Comparison of ENCODE assay signal across 21 mouse cellular contexts in genomic region chr17:14505415-14505814, GRCm38 (mm10).
A peak's percentile ranks its signal among the peaks of the same experiment; 100 is the strongest.
DNase-seq lines count a peak whose midpoint lies in the region; ATAC-seq and TF ChIP-seq lines count a peak whose summit lies in the region.
"Had no signal": no experiment of that assay in that cellular context is flagged by ENCODE, and none has a peak within 500 bp of the region (broad histone marks: within the 10 kb centered on the region; RNA-seq: fewer than 3 reads in every experiment).

No protein-coding gene starts in this region.

- TF ChIP-seq CTCF in lung, adult 2 months (IDR thresholded peaks at IDR 0.05; ENCODE audit: insufficient read depth, low read length): no peak
- TF ChIP-seq CTCF in left cerebral cortex, adult 2 months (IDR thresholded peaks at IDR 0.05): no peak

- no peak overlapping the region for H3K9ac ChIP-seq in heart, embryonic 12.5 days
- H3K9ac ChIP-seq: limb, embryonic 12.5 days; liver, embryonic 14.5 days had no signal

- H3K9me3 ChIP-seq in heart, embryonic 12.5 days (replicated peaks): no peaks in the 10 kb centered on the region
- H3K9me3 ChIP-seq: limb, embryonic 12.5 days had no signal

- H3K4me2 ChIP-seq in heart, embryonic 12.5 days: no peak overlapping the region
- no peak overlapping the region for H3K4me2 ChIP-seq in myocyte (ENCODE audit: low read depth)
- H3K4me2 ChIP-seq: limb, embryonic 12.5 days; midbrain, embryonic 11.5 days had no signal

- H3K27ac ChIP-seq in heart, embryonic 12.5 days (ENCODE audit: poor library complexity, severe bottlenecking): no peak overlapping the region
- H3K27ac ChIP-seq in left cerebral cortex, adult 2 months: no peak overlapping the region
- H3K27ac ChIP-seq: hindbrain, postnatal 0 days; limb, embryonic 12.5 days; liver, embryonic 14.5 days; macrophage had no signal

- no peaks in the 10 kb centered on the region for H3K36me3 ChIP-seq in heart, embryonic 12.5 days
- no peaks in the 10 kb centered on the region for H3K36me3 ChIP-seq in myocyte (ENCODE audit: control insufficient read depth, insufficient read depth)
- H3K36me3 ChIP-seq: limb, embryonic 12.5 days had no signal

- intact Hi-C loops in left cerebral cortex, adult 2 months (cut with DNase I): loop anchor here (5.0 kb wide), 1 partner anchor 133 kb away; no protein-coding TSS in a partner anchor

- H3K4me3 ChIP-seq in heart, embryonic 12.5 days: no peak overlapping the region
- no peak overlapping the region for H3K4me3 ChIP-seq in lung, adult 2 months (replicated peaks; ENCODE audit: extremely low read depth, low read depth, low read length)
- no peak overlapping the region for H3K4me3 ChIP-seq in myocyte
- no peak overlapping the region for H3K4me3 ChIP-seq in left cerebral cortex, adult 2 months
- H3K4me3 ChIP-seq: erythroblast, embryonic 14.5 days; limb, embryonic 12.5 days had no signal

- TF ChIP-seq POLR2A in lung, adult 2 months (IDR thresholded peaks at IDR 0.05; ENCODE audit: borderline replicate concordance, extremely low read depth, low read depth, low read length): no peak
- no peak for TF ChIP-seq POLR2A in myocyte (IDR thresholded peaks at IDR 0.05; ENCODE audit: insufficient read length, low read depth)

- 52% methylated on average over 4 of the region's 4 CpGs for WGBS in heart, embryonic 12.5 days
- WGBS in lung, adult 2 months: 68% methylated on average over 4 of the region's 4 CpGs

- H3K4me1 ChIP-seq in heart, embryonic 12.5 days (replicated peaks): no peaks in the 10 kb centered on the region
- H3K4me1 ChIP-seq in lung, adult 2 months (ENCODE audit: control insufficient read depth, insufficient read depth, low read length): no peaks in the 10 kb centered on the region

- no peak overlapping the region for H3ac ChIP-seq in myocyte (ENCODE audit: control insufficient read depth, insufficient read length)

- DNase-seq in heart, adult 8-10 months (ENCODE audit: low spot score): peak; percentile 71
- DNase-seq in lung, postnatal 36 days: peak; percentile 46
- DNase-seq in lung, adult 2 months: no peak
- peak; percentile 49 for DNase-seq in kidney, adult 9 months
- DNase-seq in spleen, adult 12 weeks (ENCODE audit: low spot score): no peak
- DNase-seq in left cerebral cortex, adult 2 months (ENCODE audit: extremely low spot score in 1 of 2, low spot score in 2 of 2): no peak
- DNase-seq: adrenal gland, postnatal 14 days; B cell, adult 2 months; cerebellum, adult 11-12 months; right cerebral cortex, postnatal 25 days had no signal

- peaks cover 35% of the 10 kb centered on the region for H3K27me3 ChIP-seq in heart, embryonic 12.5 days (replicated peaks)
- H3K27me3 ChIP-seq in myocyte (ENCODE audit: control insufficient read depth, insufficient read depth, insufficient read length): no peaks in the 10 kb centered on the region
- H3K27me3 ChIP-seq: limb, embryonic 12.5 days had no signal

- H3K79me2 ChIP-seq in myocyte (ENCODE audit: control insufficient read depth, insufficient read depth): no peaks in the 10 kb centered on the region

- ATAC-seq in heart, embryonic 12.5 days (ENCODE audit: insufficient number of reproducible peaks, low FRiP score): no peak
- ATAC-seq: activated CD4-positive, CD25-positive, alpha-beta regulatory T cell, adult 4 months; forebrain, embryonic 14.5 days; hindbrain, postnatal 0 days; Patski had no signal

TF ChIP-seq in myocyte, 11 proteins besides CTCF, POLR2A, EP300 and RAD21:
- peak in 2 of 3 experiments; percentile 56 to 96 for TF ChIP-seq MYOG (IDR thresholded peaks at IDR 0.05; ENCODE audit: control insufficient read depth in 1 of 3, insufficient read depth in 1 of 3, insufficient read length in 2 of 3, low read depth in 2 of 3)
- no peak for TF ChIP-seq USF1 (IDR thresholded peaks at IDR 0.05; ENCODE audit: low read depth)
- TF ChIP-seq SRF (IDR thresholded peaks at IDR 0.05; ENCODE audit: control insufficient read depth, insufficient read length, low read depth): peak; percentile 8
- TF ChIP-seq TCF12 (IDR thresholded peaks at IDR 0.05; ENCODE audit: insufficient read depth, poor library complexity, severe bottlenecking): peak; percentile 92
- peak; percentile 41 to 78 (median 72) for TF ChIP-seq MYOD1 (IDR thresholded peaks at IDR 0.05; ENCODE audit: control insufficient read depth in 1 of 3, insufficient read length in 2 of 3, low read depth in 2 of 3)
- TF ChIP-seq CEBPB (IDR thresholded peaks at IDR 0.05; ENCODE audit: insufficient read depth, poor library complexity, severe bottlenecking): no peak
- TF ChIP-seq TCF3 (IDR thresholded peaks at IDR 0.05; ENCODE audit: insufficient read length, low read depth): peak; percentile 51
- TF ChIP-seq POLR2AphosphoS2 (IDR thresholded peaks at IDR 0.05; ENCODE audit: insufficient read length, low read depth): no peak
- TF ChIP-seq MAX (IDR thresholded peaks at IDR 0.05; ENCODE audit: low read depth): no peak
- TF ChIP-seq REST (IDR thresholded peaks at IDR 0.05; ENCODE audit: insufficient read depth, insufficient read length): no peak
- no peak for TF ChIP-seq E2F4 (IDR thresholded peaks at IDR 0.05; ENCODE audit: insufficient read depth)

Comparison
In these comparisons a context has a peak if more than half of its experiments do, and no peak if none do; other contexts are left out.
1. DNase-seq: peak in heart, adult 8-10 months (single experiment), lung, postnatal 36 days (single experiment) and kidney, adult 9 months (single experiment); none in lung, adult 2 months (single experiment), spleen, adult 12 weeks (single experiment) and left cerebral cortex, adult 2 months (0 of 2).